Mouse (Mus musculus) stomach, embryonic 16.5 days (tissue): ENCODE results near the gene Galnt5. TPM values are rescaled to one million over a fixed set of nuclear protein-coding genes. Genes with fewer than 3 reads are reported as not detected.

ENCODE experiments used
- ATAC-seq: fragments of 200-750 bp; cut with Nextera tagmentation; 2 replicates; pipeline ENCODE4 v1.8.0; 2017; ENCODE audit warnings: moderate number of reproducible peaks, moderate TSS enrichment; ENCODE audit not compliant: insufficient read depth, low FRiP score
- H3K27ac ChIP-seq: fragments of 300-500 bp; sonication (generic); 2 replicates; pipeline ENCODE4 v1.5.1; 2014; ENCODE audit warnings: low read length
- H3K27me3 ChIP-seq: fragments of 300-500 bp; sonication (generic); 2 replicates; pipeline ENCODE4 v1.6.1; 2014; ENCODE audit warnings: low read length, control low read depth, mixed read lengths; ENCODE audit not compliant: control insufficient read depth, insufficient read depth
- H3K36me3 ChIP-seq: fragments of 300-500 bp; sonication (generic); 2 replicates; pipeline ENCODE4 v1.6.1; 2014; ENCODE audit warnings: low read length; ENCODE audit not compliant: control insufficient read depth, insufficient read depth
- H3K4me1 ChIP-seq: fragments of 300-500 bp; sonication (generic); 2 replicates; pipeline ENCODE4 v1.6.1; 2014; ENCODE audit warnings: low read length, control low read depth, mixed read lengths; ENCODE audit not compliant: control insufficient read depth, insufficient read depth
- H3K4me2 ChIP-seq: fragments of 300-500 bp; sonication (generic); 2 replicates; pipeline ENCODE4 v1.6.1; 2014; ENCODE audit warnings: low read depth, low read length, mixed read lengths
- H3K4me3 ChIP-seq: fragments of 300-500 bp; sonication (generic); replicated peaks from 2 replicates; pipeline ENCODE4 v1.5.1; 2014; ENCODE audit warnings: mild to moderate bottlenecking, low read length
- H3K9ac ChIP-seq: fragments of 300-500 bp; sonication (generic); 2 replicates; pipeline ENCODE4 v1.6.1; 2014; ENCODE audit warnings: low read length
- H3K9me3 ChIP-seq: fragments of 300-500 bp; sonication (generic); replicated peaks from 2 replicates; pipeline ENCODE4 v1.6.1; 2016; ENCODE audit warnings: low read length, control low read depth; ENCODE audit not compliant: control insufficient read depth
- WGBS: fragments of 180-500 bp; shearing (Covaris S2); extraction: QIAGEN DNeasy Blood & Tissue Kit; methylation state at CpG from one replicate; pipeline ENCODE4 v1.1.7; 2014; 5-methylcytosine and 5-hydroxymethylcytosine counted together
- polyA plus RNA-seq: library from polyadenylated mRNA; unstranded; fragments of >200 nt; fragmentation: Nextera tagmentation; extraction: Ambion mirVana; gene quantifications from 2 replicates; pipeline ENCODE4 v1.2.1, GENCODE M21; 2015

The Galnt5 gene
- polyA plus RNA-seq, 1 experiment from 2014 or later = 3.0 TPM

DNA sequence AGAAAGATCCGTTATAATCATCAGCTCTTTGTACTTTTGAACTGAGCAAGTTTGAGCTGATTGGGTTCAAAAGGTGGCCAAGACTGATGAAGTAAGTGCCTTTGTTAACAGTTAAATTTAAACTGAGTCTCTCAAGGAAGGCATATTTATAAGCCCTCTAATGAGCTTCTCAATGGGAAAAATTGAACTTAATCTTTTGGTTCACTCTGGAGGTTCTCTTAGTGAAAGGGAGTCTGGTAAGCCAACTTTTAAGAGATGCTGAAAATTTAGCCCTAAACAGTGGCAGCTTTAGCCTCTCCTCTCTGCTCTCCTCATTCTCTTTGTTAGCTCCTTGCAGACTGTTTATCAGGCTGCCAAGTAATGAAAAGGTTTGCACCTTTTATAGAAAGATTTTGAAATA, 97.1 kb downstream of the Galnt5 start:
- H3K4me1 ChIP-seq = no peaks in the 10 kb centered on the region
- WGBS = 67% methylated on average over 1 of the region's 1 CpGs
- H3K9me3 ChIP-seq = no peaks in the 10 kb centered on the region
- H3K9ac ChIP-seq = no peak overlapping the region
- ATAC-seq = no peak
- no peaks in the 10 kb centered on the region for H3K27me3 ChIP-seq
- H3K4me3 ChIP-seq = no peak overlapping the region
- H3K27ac ChIP-seq = no peak overlapping the region
- H3K4me2 ChIP-seq = no peak overlapping the region
- no peaks in the 10 kb centered on the region for H3K36me3 ChIP-seq

Other genes starting within 250 kb of the Galnt5 start
- gene Ermn, start 55.0 kb downstream of the Galnt5 start, polyA plus RNA-seq = 0.06 TPM in 1 of 2 replicates, not detected in the other
- gene Cytip, start 197.6 kb downstream of the Galnt5 start, polyA plus RNA-seq = 1.7 and 2.2 TPM in 2 replicates